Comparison of ENCODE assay signal across 13 mouse cellular contexts in genomic region chr11:116400560-116400959, GRCm38 (mm10). TPM values are rescaled to one million over a fixed set of nuclear protein-coding genes. Genes with fewer than 3 reads are reported as not detected.
DNase-seq lines count a peak whose midpoint lies in the region; ATAC-seq and TF ChIP-seq lines count a peak whose summit lies in the region.
"Had no signal": no experiment of that assay in that cellular context is flagged by ENCODE, and none has a peak within 500 bp of the region (broad histone marks: within the 10 kb centered on the region; RNA-seq: fewer than 3 reads in every experiment).

No protein-coding gene starts in this region.

- no peak overlapping the region for H3K4me2 ChIP-seq in heart, embryonic 12.5 days
- H3K4me2 ChIP-seq in kidney, embryonic 16.5 days (replicated peaks; ENCODE audit: low read depth, low read length): no peak overlapping the region
- 0 out of 2 replicates have a peak overlapping the region, but pooled peaks have one; percentile 17 for H3K4me2 ChIP-seq in intestine, postnatal 0 days (replicated peaks; ENCODE audit: low read depth)

- 9% methylated on average over 4 of the region's 4 CpGs for whole genome bisulfite sequencing in heart, embryonic 12.5 days
- WGBS in kidney, embryonic 16.5 days: 48% methylated on average over 4 of the region's 4 CpGs
- WGBS in intestine, postnatal 0 days: 6% methylated on average over 4 of the region's 4 CpGs

- no peak overlapping the region for H3K4me3 ChIP-seq in heart, embryonic 12.5 days
- no peak overlapping the region for H3K4me3 ChIP-seq in kidney, embryonic 16.5 days (ENCODE audit: low read length)
- no peak overlapping the region for H3K4me3 ChIP-seq in intestine, postnatal 0 days (ENCODE audit: low read depth, low read length)

- 0 out of 2 replicates have a peak overlapping the region, but pooled peaks have one; percentile 25 for H3K9ac ChIP-seq in heart, embryonic 12.5 days
- H3K9ac ChIP-seq in kidney, embryonic 16.5 days (replicated peaks; ENCODE audit: low read length): 0 out of 2 replicates have a peak overlapping the region, but pooled peaks have one; percentile 42
- H3K9ac ChIP-seq in intestine, postnatal 0 days (ENCODE audit: low read depth, low read length): no peak overlapping the region

- no peaks in the 10 kb centered on the region for H3K9me3 ChIP-seq in heart, embryonic 12.5 days (replicated peaks)
- H3K9me3 ChIP-seq in kidney, embryonic 16.5 days (ENCODE audit: low read length): no peaks in the 10 kb centered on the region
- H3K9me3 ChIP-seq in intestine, postnatal 0 days (ENCODE audit: control insufficient read depth): no peaks in the 10 kb centered on the region

- H3K4me1 ChIP-seq in heart, embryonic 12.5 days (replicated peaks): peaks cover 13% of the 10 kb centered on the region; the same call in 1 of the 2 replicates
- H3K4me1 ChIP-seq in kidney, embryonic 16.5 days (ENCODE audit: insufficient read depth, low read length): peaks cover 11% of the 10 kb centered on the region; the same call in 1 of the 2 replicates
- H3K4me1 ChIP-seq in intestine, postnatal 0 days (replicated peaks; ENCODE audit: control insufficient read depth, insufficient read depth, low read length): no peaks in the 10 kb centered on the region

- DNase-seq in heart, adult 18-20 months: no peak
- no peak for DNase-seq in kidney, adult 18-20 months
- DNase-seq in gastrocnemius, postnatal 10 days: no peak
- no peak for DNase-seq in layer of hippocampus, postnatal 14 days (ENCODE audit: low spot score in 2 of 2)
- DNase-seq: adrenal gland, adult 2 months; B cell, adult 2 months; embryo, embryonic 11 days; midbrain, embryonic 14.5 days had no signal

- H3K27ac ChIP-seq in heart, embryonic 12.5 days (ENCODE audit: poor library complexity, severe bottlenecking): peak overlapping the region; percentile 31; the same call in 1 of the 2 replicates
- peak overlapping the region; percentile 75 for H3K27ac ChIP-seq in kidney, embryonic 16.5 days (ENCODE audit: low read length)
- no peak overlapping the region for H3K27ac ChIP-seq in intestine, postnatal 0 days (ENCODE audit: low read depth, low read length)

- H3K36me3 ChIP-seq in heart, embryonic 12.5 days: 0 out of 2 replicates have a peak, but pooled peaks cover 7% of the 10 kb centered on the region
- H3K36me3 ChIP-seq in kidney, embryonic 16.5 days (ENCODE audit: insufficient read depth, low read length): peaks cover 3% of the 10 kb centered on the region; the same call in 1 of the 2 replicates
- H3K36me3 ChIP-seq in intestine, postnatal 0 days (ENCODE audit: control insufficient read depth, insufficient read depth): peaks cover 9% of the 10 kb centered on the region; the same call in 1 of the 2 replicates

- H3K27me3 ChIP-seq in heart, embryonic 12.5 days (replicated peaks): no peaks in the 10 kb centered on the region
- no peaks in the 10 kb centered on the region for H3K27me3 ChIP-seq in kidney, embryonic 16.5 days (ENCODE audit: insufficient read depth, low read length)
- no peaks in the 10 kb centered on the region for H3K27me3 ChIP-seq in intestine, postnatal 0 days (replicated peaks; ENCODE audit: control insufficient read depth, insufficient read depth, low read length)

- TF ChIP-seq CTCF in intestine, postnatal 0 days (IDR thresholded peaks at IDR 0.05; ENCODE audit: low read depth): no peak

- peak; percentile 64; the same call in 1 of the 2 replicates for ATAC-seq in heart, embryonic 12.5 days (ENCODE audit: insufficient number of reproducible peaks, low FRiP score)
- no peak for ATAC-seq in kidney, embryonic 16.5 days (ENCODE audit: low FRiP score, low TSS enrichment)
- peak; percentile 22 for ATAC-seq in CD4-positive, CD25-positive, alpha-beta regulatory T cell, adult 4 months
- no peak for ATAC-seq in intestine, postnatal 0 days
- ATAC-seq: forebrain, embryonic 14.5 days had no signal

RNA-seq across cellular contexts. Expression of gene Rnf157, which starts 12.3 kb away (rescaled TPM):
- 11.0 and 12.3 TPM in 2 replicates for polyA plus RNA-seq in heart, embryonic 12.5 days (2016; fragmentation: Nextera tagmentation; extraction: Ambion mirVana)
- 1 to 10 TPM; 5.8 to 7.2 TPM for total RNA-seq in heart, adult 18-20 months (2021)
- polyA plus RNA-seq in kidney, embryonic 16.5 days (2015; fragmentation: Nextera tagmentation; extraction: Ambion mirVana): 6.1 and 6.8 TPM in 2 replicates
- polyA plus RNA-seq in CD4-positive, CD25-positive, alpha-beta regulatory T cell, adult 4 months (2017; shearing (Covaris generic)): 1 to 10 TPM; 8.4 to 8.8 TPM
- 4.9 and 6.6 TPM in 2 replicates for polyA plus RNA-seq in intestine, postnatal 0 days (2015; fragmentation: Nextera tagmentation; extraction: Ambion mirVana)
- 10 to 100 TPM; 43.1 to 43.3 TPM for total RNA-seq in gastrocnemius, postnatal 10 days (2021)
- total RNA-seq in layer of hippocampus, postnatal 14 days (2021): 100 to 1,000 TPM; 236 to 242 TPM

RNA-seq across cellular contexts. Expression of gene Ubald2, which starts 33.3 kb away (rescaled TPM):
- polyA plus RNA-seq in heart, embryonic 12.5 days (2016; fragmentation: Nextera tagmentation; extraction: Ambion mirVana): 33.7 and 34.2 TPM in 2 replicates
- total RNA-seq in heart, adult 18-20 months (2021): 10 to 100 TPM; 32.0 to 33.3 TPM
- 51.2 and 51.4 TPM in 2 replicates for polyA plus RNA-seq in kidney, embryonic 16.5 days (2015; fragmentation: Nextera tagmentation; extraction: Ambion mirVana)
- polyA plus RNA-seq in CD4-positive, CD25-positive, alpha-beta regulatory T cell, adult 4 months (2017; shearing (Covaris generic)): 10 to 100 TPM; 12.2 to 13.0 TPM
- polyA plus RNA-seq in intestine, postnatal 0 days (2015; fragmentation: Nextera tagmentation; extraction: Ambion mirVana): 60.2 and 60.6 TPM in 2 replicates
- 10 to 100 TPM; 48.1 to 54.4 TPM for total RNA-seq in gastrocnemius, postnatal 10 days (2021)
- total RNA-seq in layer of hippocampus, postnatal 14 days (2021): 10 to 100 TPM; 38.7 to 41.4 TPM

Comparison
In these comparisons a context has a peak if more than half of its experiments do, and no peak if none do; other contexts are left out.
1. ATAC-seq: peak in heart, embryonic 12.5 days (single experiment) and CD4-positive, CD25-positive, alpha-beta regulatory T cell, adult 4 months (single experiment); none in kidney, embryonic 16.5 days (single experiment) and intestine, postnatal 0 days (single experiment).